Mouse (Mus musculus): ENCODE measurements around the gene Cmah. TPM values are rescaled to one million over a fixed set of nuclear protein-coding genes. Genes with fewer than 3 reads are reported as not detected.

Gene Cmah
- polyA plus RNA-seq, 1 experiment from 2014 or later, result 0.49 TPM

DNA sequence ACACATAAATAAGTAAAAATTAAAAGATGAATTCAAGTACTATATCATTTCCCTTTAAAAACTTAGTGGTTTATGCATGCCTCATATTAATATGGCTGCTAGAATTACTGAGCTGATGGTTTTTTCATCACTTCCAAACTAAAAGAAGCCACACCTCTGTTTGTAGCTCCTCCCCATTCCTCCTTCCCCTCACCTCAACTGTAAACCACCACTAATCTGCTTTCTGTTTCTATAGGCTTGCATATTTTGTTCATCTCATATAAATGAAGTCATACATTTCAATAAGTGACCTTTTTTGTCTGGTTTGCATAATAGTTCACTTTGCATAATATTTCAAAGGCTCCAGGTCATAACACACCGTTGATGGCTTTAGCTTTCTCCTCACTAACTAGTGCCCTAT, 197.3 kb downstream of the Cmah start:
- H3K4me2 ChIP-seq, result no peak overlapping the region
- 76% methylated on average over 1 of the region's 1 CpGs for WGBS
- ATAC-seq (ENCODE audit: low FRiP score), result no peak

DNA sequence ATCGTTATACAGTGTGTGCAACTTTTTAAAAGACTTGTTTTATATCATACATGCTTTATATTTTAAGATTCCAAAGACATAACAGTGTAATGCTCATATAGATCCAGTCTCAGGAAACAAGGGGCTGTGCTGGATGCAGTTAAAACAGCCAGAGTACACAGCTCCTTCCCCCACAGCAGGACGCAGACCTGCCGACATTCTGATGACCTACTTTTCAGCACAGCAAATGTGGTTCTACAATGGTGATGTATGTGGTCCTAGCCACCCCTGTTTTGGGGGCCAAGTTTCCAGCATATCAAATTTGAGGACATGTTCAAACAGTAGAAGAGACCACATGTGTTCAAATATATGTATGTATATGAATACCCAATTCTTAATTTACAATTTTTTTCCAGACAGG, 198.3 kb downstream of the Cmah start:
- no peak overlapping the region for H3K9ac ChIP-seq
- H3K27ac ChIP-seq, result no peak overlapping the region
- no peaks in the 10 kb centered on the region for H3K27me3 ChIP-seq
- no peak overlapping the region for H3K4me2 ChIP-seq
- no peaks in the 10 kb centered on the region for H3K36me3 ChIP-seq
- WGBS, result 66% methylated on average over 3 of the region's 3 CpGs
- no peak overlapping the region for H3K4me3 ChIP-seq
- peaks cover 19% of the 10 kb centered on the region for H3K4me1 ChIP-seq (replicated peaks)
- no peaks in the 10 kb centered on the region for H3K9me3 ChIP-seq
- ATAC-seq (ENCODE audit: low FRiP score), result no peak

More for the DNA sequence above, 197.3 kb downstream of the Cmah start:
- H3K36me3 ChIP-seq, result no peaks in the 10 kb centered on the region
- peaks cover 19% of the 10 kb centered on the region for H3K4me1 ChIP-seq (replicated peaks)
- H3K27me3 ChIP-seq, result no peaks in the 10 kb centered on the region
- no peaks in the 10 kb centered on the region for H3K9me3 ChIP-seq
- H3K9ac ChIP-seq, result no peak overlapping the region
- H3K27ac ChIP-seq, result no peak overlapping the region
- no peak overlapping the region for H3K4me3 ChIP-seq

DNA sequence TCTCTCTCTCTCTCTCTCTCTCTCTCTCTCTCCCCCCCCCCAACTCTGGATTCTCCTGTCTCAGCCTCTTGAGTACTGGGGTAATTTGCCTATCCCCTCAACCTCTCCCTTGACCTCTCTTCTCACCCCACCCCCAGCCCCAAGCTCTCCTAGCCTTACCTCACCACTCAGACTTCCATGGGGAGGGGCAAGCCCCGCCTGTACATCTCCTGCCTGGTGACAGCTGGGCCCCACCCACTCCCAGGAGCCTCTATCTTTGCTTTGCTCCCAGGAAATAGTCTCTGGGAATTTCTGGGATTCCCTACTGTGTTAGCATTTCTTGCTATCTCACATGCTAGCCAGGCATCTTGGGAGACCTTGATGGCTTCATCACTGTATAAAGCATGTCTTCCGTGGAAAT, 199.7 kb downstream of the Cmah start:
- Histone ChIP-seq H3K9me3 (no peaks in the 10 kb centered on the region), H3K36me3 (no peaks in the 10 kb centered on the region), H3K27me3 (no peaks in the 10 kb centered on the region), H3K27ac (no peak overlapping the region), H3K4me3 (no peak overlapping the region), H3K4me1 (replicated peaks) (peaks cover 7% of the 10 kb centered on the region; the same call in 1 of the 2 replicates), H3K4me2 (no peak overlapping the region), H3K9ac (no peak overlapping the region)
- WGBS, result 72% methylated on average over 2 of the region's 2 CpGs
- ATAC-seq (ENCODE audit: low FRiP score), result no peak

Other genes starting within 250 kb of the Cmah start
- gene Carmil1, start 46.6 kb upstream of the Cmah start, polyA plus RNA-seq (2015; fragmentation: Nextera tagmentation; extraction: Ambion mirVana), result 27.9 and 28.7 TPM in 2 replicates